Mouse (Mus musculus): ENCODE measurements around the gene Aldh16a1. TPM values are rescaled to one million over a fixed set of nuclear protein-coding genes. Genes with fewer than 3 reads are reported as not detected.

Aldh16a1 gene
- polyA plus RNA-seq, 1 experiment from 2014 or later = 28.7 TPM

- Histone ChIP-seq H3K36me3 (ENCODE audit: control insufficient read depth, insufficient read depth, low read length) (no peaks in the 10 kb centered on the region), H3K9me3 (replicated peaks; ENCODE audit: control insufficient read depth, low read length) (no peaks in the 10 kb centered on the region), H3K4me1 (ENCODE audit: control insufficient read depth, insufficient read depth, low read length) (peaks cover 13% of the 10 kb centered on the region), H3K4me3 (ENCODE audit: low read depth, low read length) (no peak overlapping the region), H3K27me3 (ENCODE audit: control insufficient read depth, insufficient read depth, low read length) (peaks cover 34% of the 10 kb centered on the region), H3K27ac (ENCODE audit: low read depth, low read length) (no peak overlapping the region), H3K4me2 (no peak overlapping the region), H3K9ac (ENCODE audit: low read depth, low read length) (no peak overlapping the region)
- 62% methylated on average over 5 of the region's 5 CpGs for WGBS (ENCODE audit: insufficient replicate concordance)
- no peak for ATAC-seq (replicated peaks; ENCODE audit: insufficient number of reproducible peaks, low FRiP score, low TSS enrichment)
These were observed 39.0 kb upstream of the Aldh16a1 start for GRCm38 (mm10) chr7:45193406-45193805.

DNA sequence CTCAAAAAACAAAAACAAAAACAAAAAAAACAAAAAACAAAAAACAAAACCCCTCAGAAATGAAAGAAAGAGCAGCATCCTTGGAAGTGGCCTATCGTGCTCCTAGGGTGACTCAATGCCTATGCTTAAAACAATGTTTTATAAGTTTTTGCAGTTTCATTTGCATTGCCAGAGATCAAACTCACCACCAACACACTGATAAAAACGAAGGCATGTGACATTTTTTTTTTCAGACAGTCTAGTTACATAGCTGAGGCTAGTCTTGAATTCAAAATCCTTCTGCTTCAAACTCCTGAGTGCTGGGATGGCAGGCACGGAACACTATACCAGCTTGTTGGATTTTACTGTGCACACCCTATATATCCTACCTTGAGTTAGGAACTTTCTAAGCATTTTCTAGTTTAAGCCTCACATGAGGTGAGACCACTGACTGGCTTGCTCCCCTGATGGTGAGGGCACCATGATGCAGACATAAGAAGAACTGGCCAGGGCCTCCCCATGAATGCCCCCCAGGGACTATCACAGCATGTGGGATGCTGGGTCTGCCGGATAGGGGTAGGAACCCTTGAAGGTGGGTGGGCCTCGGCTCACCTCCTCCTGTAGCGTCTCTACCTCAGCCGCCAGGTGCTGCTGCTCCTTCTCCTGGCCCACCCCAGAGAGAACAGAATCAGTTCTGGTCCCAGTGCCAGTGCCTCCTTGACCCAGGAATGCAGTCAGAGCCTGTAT, 38.4 kb upstream of the Aldh16a1 start:
- Histone ChIP-seq H3K9me3 (replicated peaks; ENCODE audit: control insufficient read depth, low read length) (no peaks in the 10 kb centered on the region), H3K4me2 (no peak overlapping the region), H3K4me3 (ENCODE audit: low read depth, low read length) (no peak overlapping the region), H3K27me3 (ENCODE audit: control insufficient read depth, insufficient read depth, low read length) (peaks cover 36% of the 10 kb centered on the region), H3K4me1 (ENCODE audit: control insufficient read depth, insufficient read depth, low read length) (peaks cover 13% of the 10 kb centered on the region), H3K36me3 (ENCODE audit: control insufficient read depth, insufficient read depth, low read length) (no peaks in the 10 kb centered on the region), H3K9ac (ENCODE audit: low read depth, low read length) (no peak overlapping the region), H3K27ac (ENCODE audit: low read depth, low read length) (no peak overlapping the region)
- ATAC-seq (replicated peaks; ENCODE audit: insufficient number of reproducible peaks, low FRiP score, low TSS enrichment) = no peak
- WGBS (ENCODE audit: insufficient replicate concordance) = 79% methylated on average over 7 of the region's 7 CpGs

DNA sequence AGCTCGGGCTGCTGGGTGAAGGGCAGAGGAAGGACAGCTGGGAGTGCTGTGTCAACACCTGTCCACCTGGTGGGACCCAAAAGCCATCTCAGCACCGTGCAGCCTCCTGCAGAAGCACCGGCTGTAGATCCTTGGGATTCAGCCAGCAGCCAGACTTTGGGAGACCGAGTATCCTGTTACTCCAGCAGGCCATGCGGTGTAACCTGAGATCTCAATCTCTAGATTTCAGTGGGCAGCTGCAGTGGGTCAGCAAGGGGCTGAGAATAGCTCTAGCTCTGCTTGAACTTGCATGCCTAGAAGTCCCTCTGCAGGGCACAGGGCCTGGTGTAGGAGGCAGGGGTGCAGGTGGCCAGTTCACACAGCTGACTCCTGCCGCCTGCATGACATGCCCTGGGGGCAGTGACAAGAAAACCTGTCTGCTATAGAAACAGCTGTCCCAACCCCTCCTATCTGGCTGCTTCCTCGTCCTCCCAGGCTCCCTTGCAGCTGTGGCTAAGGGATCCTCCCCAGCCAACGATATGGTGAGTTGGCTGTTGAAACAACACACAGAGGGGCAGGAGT, 37.5 kb upstream of the Aldh16a1 start:
- H3K4me3 ChIP-seq (ENCODE audit: low read depth, low read length) = no peak overlapping the region
- H3K27me3 ChIP-seq (ENCODE audit: control insufficient read depth, insufficient read depth, low read length) = peaks cover 36% of the 10 kb centered on the region
- H3K27ac ChIP-seq (ENCODE audit: low read depth, low read length) = no peak overlapping the region
- H3K9ac ChIP-seq (ENCODE audit: low read depth, low read length) = no peak overlapping the region
- H3K9me3 ChIP-seq (replicated peaks; ENCODE audit: control insufficient read depth, low read length) = no peaks in the 10 kb centered on the region
- no peak overlapping the region for H3K4me2 ChIP-seq
- H3K4me1 ChIP-seq (ENCODE audit: control insufficient read depth, insufficient read depth, low read length) = peaks cover 13% of the 10 kb centered on the region
- no peaks in the 10 kb centered on the region for H3K36me3 ChIP-seq (ENCODE audit: control insufficient read depth, insufficient read depth, low read length)
- no peak for ATAC-seq (replicated peaks; ENCODE audit: insufficient number of reproducible peaks, low FRiP score, low TSS enrichment)
- WGBS (ENCODE audit: insufficient replicate concordance) = 9% methylated on average over 8 of the region's 8 CpGs

DNA sequence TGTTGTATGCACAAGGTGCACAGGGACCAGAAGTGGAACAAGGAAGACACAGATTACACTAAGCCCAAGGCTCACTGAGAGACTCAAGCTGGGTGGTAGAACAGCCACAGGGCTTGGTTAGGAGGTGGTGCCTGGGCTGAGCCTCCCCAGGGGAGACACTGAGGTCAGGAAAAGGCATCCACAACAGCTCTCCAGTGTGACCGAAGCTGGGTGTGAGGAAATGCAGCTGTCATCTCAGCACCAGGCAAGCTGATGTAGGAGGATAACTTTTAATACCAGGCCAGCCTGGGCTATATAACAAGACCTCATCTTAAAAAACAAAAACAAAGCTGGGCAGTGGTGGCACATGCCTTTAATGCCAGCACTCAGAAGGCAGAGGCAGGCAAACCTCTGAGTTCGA, 36.8 kb upstream of the Aldh16a1 start:
- H3K9me3 ChIP-seq (replicated peaks; ENCODE audit: control insufficient read depth, low read length) = no peaks in the 10 kb centered on the region
- H3K4me3 ChIP-seq (ENCODE audit: low read depth, low read length) = no peak overlapping the region
- H3K4me2 ChIP-seq = no peak overlapping the region
- H3K9ac ChIP-seq (ENCODE audit: low read depth, low read length) = no peak overlapping the region
- H3K27ac ChIP-seq (ENCODE audit: low read depth, low read length) = no peak overlapping the region
- H3K4me1 ChIP-seq (ENCODE audit: control insufficient read depth, insufficient read depth, low read length) = peaks cover 13% of the 10 kb centered on the region
- ATAC-seq (replicated peaks; ENCODE audit: insufficient number of reproducible peaks, low FRiP score, low TSS enrichment) = no peak
- peaks cover 40% of the 10 kb centered on the region for H3K27me3 ChIP-seq (ENCODE audit: control insufficient read depth, insufficient read depth, low read length)
- WGBS (ENCODE audit: insufficient replicate concordance) = 55% methylated on average over 2 of the region's 2 CpGs
- H3K36me3 ChIP-seq (ENCODE audit: control insufficient read depth, insufficient read depth, low read length) = no peaks in the 10 kb centered on the region

GRCm38 (mm10) chr7:45190186-45190585, 35.8 kb upstream of the Aldh16a1 start:
- peaks cover 10% of the 10 kb centered on the region; the same call in 1 of the 2 replicates for H3K4me1 ChIP-seq (ENCODE audit: control insufficient read depth, insufficient read depth, low read length)
- no peak overlapping the region for H3K9ac ChIP-seq (ENCODE audit: low read depth, low read length)
- no peak for ATAC-seq (replicated peaks; ENCODE audit: insufficient number of reproducible peaks, low FRiP score, low TSS enrichment)
- H3K27me3 ChIP-seq (ENCODE audit: control insufficient read depth, insufficient read depth, low read length) = peaks cover 50% of the 10 kb centered on the region
- H3K9me3 ChIP-seq (replicated peaks; ENCODE audit: control insufficient read depth, low read length) = no peaks in the 10 kb centered on the region
- H3K4me3 ChIP-seq (ENCODE audit: low read depth, low read length) = no peak overlapping the region
- WGBS (ENCODE audit: insufficient replicate concordance) = 88% methylated on average over 6 of the region's 6 CpGs
- no peak overlapping the region for H3K27ac ChIP-seq (ENCODE audit: low read depth, low read length)
- H3K36me3 ChIP-seq (ENCODE audit: control insufficient read depth, insufficient read depth, low read length) = no peaks in the 10 kb centered on the region
- no peak overlapping the region for H3K4me2 ChIP-seq

DNA sequence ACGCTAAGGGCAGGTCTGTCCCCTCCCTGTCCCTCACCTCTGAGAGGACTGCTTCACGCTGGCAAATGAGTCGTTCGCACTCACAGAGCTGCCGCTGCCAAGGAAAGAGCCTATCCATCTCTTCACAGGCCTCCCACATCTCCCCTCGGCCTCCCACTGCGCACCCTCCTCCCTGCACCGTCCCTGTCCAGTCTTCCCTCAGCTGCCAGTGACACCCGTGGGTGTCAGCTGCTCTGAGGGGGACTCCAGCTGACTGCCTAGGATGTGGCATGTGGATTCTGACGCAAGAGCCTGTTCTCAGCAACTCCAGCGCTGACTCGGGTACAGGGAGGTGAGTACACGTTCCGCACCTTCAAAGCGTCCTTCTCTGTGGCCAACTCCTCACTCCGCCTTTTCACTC, 35.2 kb upstream of the Aldh16a1 start:
- Histone ChIP-seq H3K9ac (ENCODE audit: low read depth, low read length) (no peak overlapping the region), H3K27me3 (ENCODE audit: control insufficient read depth, insufficient read depth, low read length) (peaks cover 56% of the 10 kb centered on the region), H3K36me3 (ENCODE audit: control insufficient read depth, insufficient read depth, low read length) (no peaks in the 10 kb centered on the region), H3K4me1 (ENCODE audit: control insufficient read depth, insufficient read depth, low read length) (0 out of 2 replicates have a peak, but pooled peaks cover 7% of the 10 kb centered on the region), H3K27ac (ENCODE audit: low read depth, low read length) (no peak overlapping the region), H3K4me2 (no peak overlapping the region), H3K4me3 (ENCODE audit: low read depth, low read length) (no peak overlapping the region), H3K9me3 (replicated peaks; ENCODE audit: control insufficient read depth, low read length) (no peaks in the 10 kb centered on the region)
- 47% methylated on average over 16 of the region's 16 CpGs for WGBS (ENCODE audit: insufficient replicate concordance)
- ATAC-seq (replicated peaks; ENCODE audit: insufficient number of reproducible peaks, low FRiP score, low TSS enrichment) = no peak

DNA sequence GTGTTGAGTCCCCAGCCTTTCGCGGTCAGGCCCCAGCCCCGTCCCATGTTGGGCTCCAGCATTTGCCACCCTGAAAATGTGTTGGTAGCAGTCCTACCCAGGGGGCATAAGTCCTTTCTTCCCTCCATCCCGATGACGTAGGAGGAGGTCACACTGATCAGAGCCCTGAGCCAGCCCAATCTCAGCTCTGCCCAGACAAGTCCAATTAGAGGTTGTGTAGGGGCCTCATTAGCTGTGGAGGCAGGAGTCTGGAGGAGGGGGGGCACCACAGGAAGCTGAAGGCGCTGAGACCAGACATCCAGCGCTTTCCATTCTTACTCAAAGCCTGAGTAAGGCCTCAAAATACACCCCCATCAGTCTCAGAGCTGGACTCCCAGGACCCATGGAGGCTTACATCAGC, 31.5 kb upstream of the Aldh16a1 start:
- H3K27ac ChIP-seq (ENCODE audit: low read depth, low read length) = no peak overlapping the region
- no peak for ATAC-seq (replicated peaks; ENCODE audit: insufficient number of reproducible peaks, low FRiP score, low TSS enrichment)

GRCm38 (mm10) chr7:45183672-45184071, 29.3 kb upstream of the Aldh16a1 start:
- WGBS (ENCODE audit: insufficient replicate concordance) = 59% methylated on average over 7 of the region's 7 CpGs
- Histone ChIP-seq H3K9ac (ENCODE audit: low read depth, low read length) (no peak overlapping the region), H3K27ac (ENCODE audit: low read depth, low read length) (no peak overlapping the region), H3K36me3 (ENCODE audit: control insufficient read depth, insufficient read depth, low read length) (no peaks in the 10 kb centered on the region), H3K27me3 (ENCODE audit: control insufficient read depth, insufficient read depth, low read length) (peaks cover 90% of the 10 kb centered on the region), H3K4me1 (ENCODE audit: control insufficient read depth, insufficient read depth, low read length) (peaks cover 14% of the 10 kb centered on the region; the same call in 1 of the 2 replicates), H3K9me3 (replicated peaks; ENCODE audit: control insufficient read depth, low read length) (no peaks in the 10 kb centered on the region), H3K4me3 (ENCODE audit: low read depth, low read length) (no peak overlapping the region), H3K4me2 (no peak overlapping the region)
- no peak for ATAC-seq (replicated peaks; ENCODE audit: insufficient number of reproducible peaks, low FRiP score, low TSS enrichment)

More for the DNA sequence above, 31.5 kb upstream of the Aldh16a1 start:
- peaks cover 81% of the 10 kb centered on the region for H3K27me3 ChIP-seq (ENCODE audit: control insufficient read depth, insufficient read depth, low read length)
- no peak overlapping the region for H3K4me2 ChIP-seq
- peaks cover 12% of the 10 kb centered on the region; the same call in 1 of the 2 replicates for H3K4me1 ChIP-seq (ENCODE audit: control insufficient read depth, insufficient read depth, low read length)
- H3K9ac ChIP-seq (ENCODE audit: low read depth, low read length) = no peak overlapping the region
- no peaks in the 10 kb centered on the region for H3K36me3 ChIP-seq (ENCODE audit: control insufficient read depth, insufficient read depth, low read length)
- no peaks in the 10 kb centered on the region for H3K9me3 ChIP-seq (replicated peaks; ENCODE audit: control insufficient read depth, low read length)
- WGBS (ENCODE audit: insufficient replicate concordance) = 72% methylated on average over 7 of the region's 7 CpGs
- H3K4me3 ChIP-seq (ENCODE audit: low read depth, low read length) = no peak overlapping the region

DNA sequence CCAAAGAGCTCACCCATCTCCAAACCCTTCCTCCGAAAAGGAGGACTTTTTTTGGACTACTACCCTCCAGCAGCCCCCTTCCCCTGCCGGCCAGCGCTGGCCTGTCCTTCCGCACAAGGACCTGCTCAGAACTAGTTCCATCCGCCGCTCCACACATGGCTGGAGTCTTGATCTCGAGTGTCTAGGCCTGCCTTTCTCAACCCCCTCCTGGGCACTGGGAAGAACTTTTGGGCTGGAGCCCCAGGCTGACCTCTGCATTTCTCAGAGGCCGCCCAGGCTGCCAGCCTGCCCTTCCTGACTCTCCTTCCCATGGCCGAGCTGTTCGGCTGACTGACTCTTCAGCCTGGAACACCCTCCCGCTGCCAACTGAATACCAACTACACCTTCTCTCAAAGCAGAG, 28.2 kb upstream of the Aldh16a1 start:
- Histone ChIP-seq H3K4me3 (ENCODE audit: low read depth, low read length) (peak overlapping the region; percentile 33), H3K9me3 (replicated peaks; ENCODE audit: control insufficient read depth, low read length) (no peaks in the 10 kb centered on the region), H3K36me3 (ENCODE audit: control insufficient read depth, insufficient read depth, low read length) (no peaks in the 10 kb centered on the region), H3K4me2 (peak overlapping the region; percentile 68), H3K9ac (ENCODE audit: low read depth, low read length) (no peak overlapping the region), H3K27ac (ENCODE audit: low read depth, low read length) (no peak overlapping the region), H3K27me3 (ENCODE audit: control insufficient read depth, insufficient read depth, low read length) (peaks cover 96% of the 10 kb centered on the region), H3K4me1 (ENCODE audit: control insufficient read depth, insufficient read depth, low read length) (peaks cover 14% of the 10 kb centered on the region; the same call in 1 of the 2 replicates)
- 16% methylated on average over 11 of the region's 11 CpGs for WGBS (ENCODE audit: insufficient replicate concordance)
- no peak for ATAC-seq (replicated peaks; ENCODE audit: insufficient number of reproducible peaks, low FRiP score, low TSS enrichment)

Measured in heart, embryonic 11.5 days (tissue).